Mouse (Mus musculus) brain, embryonic 14.5 days (tissue): Measurements from ENCODE around the gene Cpa4.

Source experiments
- CTCF ChIP-seq: fragments of 200-500 bp; IDR thresholded peaks from 2 replicates; pipeline ENCODE4 v1.5.1; 2012; ENCODE audit warnings: inconsistent platforms, mild to moderate bottlenecking, moderate library complexity, borderline replicate concordance; ENCODE audit not compliant: insufficient read depth, insufficient read length; ENCODE audit errors: extremely low read depth
- POLR2A ChIP-seq: fragments of 200-500 bp; IDR thresholded peaks from 2 replicates; pipeline ENCODE4 v1.6.1; 2012; ENCODE audit warnings: mild to moderate bottlenecking, inconsistent platforms, borderline replicate concordance; ENCODE audit not compliant: poor library complexity, insufficient read depth, insufficient read length, severe bottlenecking; ENCODE audit errors: extremely low read depth

DNA sequence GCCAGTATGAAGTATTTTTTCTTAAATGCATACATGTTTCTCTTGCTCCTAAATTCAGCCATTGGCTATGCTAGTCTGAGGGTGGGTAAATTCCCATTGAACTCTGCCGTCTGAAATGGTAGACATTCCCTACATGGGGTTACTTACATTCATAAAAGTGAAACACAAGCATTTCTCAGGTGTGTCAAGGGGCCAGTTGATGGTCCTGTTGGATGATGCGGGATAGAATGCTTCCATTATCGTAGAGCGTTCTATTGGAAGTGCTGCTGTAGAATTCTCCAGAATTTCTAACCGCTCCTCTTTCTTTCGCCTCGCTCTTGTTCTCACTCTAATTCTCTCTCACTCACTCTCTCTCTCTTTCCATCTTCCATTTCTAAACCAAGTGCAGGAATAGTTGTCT lies 42.5 kb downstream of the Cpa4 start, which contains the start of gene Cpa5:
- TF ChIP-seq CTCF (no peak), POLR2A (no peak)
